Mouse (Mus musculus) cerebellum, postnatal 4 days (tissue): Measurements from ENCODE around the gene Slc16a11.

ENCODE experiments used
- DNase-seq, 2 experiments: peaks; one replicate each; pipeline ENCODE4 v3.0.0; 2022; ENCODE audit warnings: low spot score in 2 of 2, mixed read lengths in 1 of 2

Slc16a11 gene

DNA sequence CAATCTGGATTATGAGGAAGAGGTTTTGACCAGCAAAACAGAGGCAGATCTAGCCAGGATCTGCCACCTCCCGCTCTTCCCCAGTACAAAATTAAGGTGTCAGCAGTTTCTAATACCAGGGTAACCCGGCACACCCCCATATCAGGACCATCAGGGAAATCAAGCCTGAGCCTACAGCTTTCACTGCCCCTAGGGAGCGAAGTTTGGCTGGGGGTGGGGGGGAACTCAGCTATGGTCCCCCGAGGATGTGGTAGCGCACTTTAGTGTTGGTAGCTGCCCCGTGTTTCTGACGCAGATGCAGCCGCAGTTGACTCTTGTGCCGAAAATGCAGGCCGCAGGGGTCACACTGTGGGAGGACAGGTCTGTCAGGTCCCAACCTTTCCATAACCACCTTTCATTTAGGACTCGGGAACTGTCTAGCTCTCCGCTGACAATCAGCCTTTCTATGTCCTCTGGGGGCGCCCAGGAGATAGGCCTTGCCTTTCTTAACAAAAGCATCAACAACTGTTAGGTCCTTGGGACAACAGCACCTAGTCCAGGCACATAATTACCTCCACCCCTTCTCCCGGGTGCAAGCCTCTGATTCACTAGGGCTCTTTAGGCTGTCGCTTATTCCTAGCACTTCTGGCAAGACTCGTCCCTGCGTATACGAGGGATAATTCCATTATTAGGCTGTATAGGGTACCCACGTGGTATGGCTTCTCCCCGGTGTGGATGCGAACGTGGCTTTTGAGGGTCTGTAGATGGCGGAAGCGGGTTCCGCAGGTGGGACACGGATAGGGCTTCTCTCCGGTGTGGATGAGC is 13.4 kb downstream of the Slc16a11 start:
- DNase-seq = no peak

DNA sequence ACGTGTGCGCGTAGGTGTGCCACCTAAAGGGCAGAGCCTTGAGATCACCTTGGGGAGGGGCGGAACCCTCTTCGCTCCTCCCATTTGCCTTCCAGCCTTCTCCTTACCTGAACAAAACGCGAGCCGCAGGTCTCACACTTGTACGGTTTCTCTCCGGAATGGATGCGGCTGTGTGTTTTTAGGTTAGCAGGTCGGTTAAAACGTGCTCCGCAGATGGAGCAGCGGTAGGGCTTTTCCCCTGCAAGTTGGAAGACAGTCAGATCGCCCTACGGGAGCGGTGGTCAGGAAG is 14.0 kb downstream of the Slc16a11 start:
- DNase-seq = peak in 1 of 2 experiments; percentile 17

DNA sequence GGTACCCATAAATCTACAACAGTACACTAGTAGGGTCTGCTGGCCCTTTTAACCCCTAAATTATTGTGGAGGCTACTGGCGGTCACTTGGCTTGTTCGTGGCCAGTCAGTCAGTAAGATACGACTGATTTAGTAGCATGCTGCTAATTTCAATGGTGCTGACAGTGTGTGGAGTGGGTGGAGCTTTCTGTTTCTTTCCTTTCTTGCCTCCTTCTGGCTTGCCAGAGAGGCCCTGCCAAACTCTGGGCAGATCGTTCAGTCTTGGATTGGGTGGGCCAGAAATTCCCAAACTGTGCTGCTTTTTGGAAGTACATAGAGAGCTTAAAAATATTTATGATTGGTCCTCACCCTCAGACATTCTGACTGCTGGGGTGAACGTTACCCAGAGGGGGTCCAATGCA is 14.6 kb downstream of the Slc16a11 start:
- DNase-seq = no peak

DNA sequence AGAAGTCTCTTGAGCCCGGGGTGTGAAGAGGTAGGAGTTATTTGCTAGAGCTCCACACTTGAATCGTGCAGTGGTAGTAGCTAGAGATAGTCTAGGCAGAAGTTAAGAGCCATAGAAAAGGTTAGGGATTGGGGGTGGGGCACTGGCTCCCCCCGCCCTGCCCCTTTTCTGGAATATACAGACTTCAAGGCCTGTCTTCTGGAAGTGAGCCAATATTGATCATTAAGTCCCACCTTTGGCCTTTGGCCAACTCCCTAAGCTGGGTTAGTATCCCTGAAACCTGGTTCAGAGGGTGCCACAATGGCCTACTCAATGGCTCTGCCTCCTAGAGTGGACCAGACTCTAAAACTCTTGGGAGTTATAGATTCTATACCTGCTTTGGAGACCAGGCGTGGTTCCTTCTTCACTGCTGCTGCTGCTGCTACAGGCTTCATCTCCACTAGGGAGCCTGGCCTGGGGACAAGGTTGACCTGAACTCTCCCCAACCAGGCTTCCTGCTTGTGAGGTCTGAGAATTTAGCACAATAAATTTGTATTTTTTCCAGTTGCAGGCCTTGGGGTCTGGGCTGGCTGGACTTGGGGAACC is 15.2 kb downstream of the Slc16a11 start:
- peak in 1 of 2 experiments; percentile 12 for DNase-seq

DNA sequence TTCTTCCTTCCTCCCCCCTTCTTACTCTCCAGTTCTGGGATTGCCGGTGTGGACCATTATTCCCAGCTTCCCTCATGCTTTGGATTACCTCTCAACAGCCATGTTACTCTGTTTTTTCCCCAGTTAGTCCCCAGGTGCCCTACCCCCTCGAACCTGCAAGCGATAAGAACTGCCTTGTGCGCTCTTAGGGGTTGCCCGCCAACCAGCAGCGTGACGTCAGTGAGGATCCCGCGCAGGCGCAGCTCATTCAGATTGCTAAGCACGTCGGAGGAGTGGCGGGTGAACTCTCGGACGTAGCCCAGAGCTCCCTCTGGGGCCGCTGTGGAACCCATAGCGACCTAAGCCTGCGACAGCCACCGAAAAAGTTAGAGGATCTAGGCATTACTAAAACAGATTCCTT is 16.3 kb downstream of the Slc16a11 start:
- peak; percentile 62 to 78 for DNase-seq

DNA sequence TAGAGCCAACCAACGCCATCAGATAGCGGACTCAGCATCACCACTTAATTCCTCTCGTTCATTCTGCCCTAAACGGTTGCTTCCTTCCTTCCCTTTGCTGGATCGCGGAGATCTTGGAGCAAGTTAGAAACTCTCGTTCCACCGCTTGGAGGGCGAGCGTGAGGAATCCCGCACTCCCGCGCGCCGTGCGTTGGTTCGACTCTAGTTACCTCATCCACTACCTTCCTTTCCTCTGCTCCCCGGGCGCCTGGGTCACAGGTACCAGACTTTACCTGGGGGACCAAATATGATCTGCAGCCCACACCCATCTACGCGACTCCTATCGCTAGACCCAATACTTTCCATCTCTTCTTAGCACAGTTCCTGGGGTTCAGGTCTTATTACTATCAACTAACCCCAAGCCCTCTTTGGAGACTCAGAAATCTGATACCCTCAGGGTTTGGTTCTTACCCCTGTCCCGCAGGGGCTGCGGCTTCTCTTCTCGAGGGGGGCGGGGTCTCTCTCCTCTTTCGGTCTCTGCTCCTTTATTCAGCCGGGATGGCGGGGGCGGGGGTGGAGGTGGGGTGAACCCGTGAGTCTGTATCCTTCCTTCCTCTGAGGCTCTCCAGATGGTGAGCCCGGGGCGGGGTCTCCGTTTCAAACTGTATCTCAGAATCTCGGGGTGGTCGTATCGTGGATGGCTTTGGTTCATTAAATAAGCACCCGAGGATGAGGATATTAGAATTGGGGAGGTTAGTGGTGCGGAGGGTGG is 16.9 kb downstream of the Slc16a11 start, which contains the start of gene Bcl6b:
Gene Bcl6b (minus strand): TSS at position 539 of the 751 bp plus-strand sequence.
- DNase-seq = peak in 1 of 2 experiments; percentile 8

DNA sequence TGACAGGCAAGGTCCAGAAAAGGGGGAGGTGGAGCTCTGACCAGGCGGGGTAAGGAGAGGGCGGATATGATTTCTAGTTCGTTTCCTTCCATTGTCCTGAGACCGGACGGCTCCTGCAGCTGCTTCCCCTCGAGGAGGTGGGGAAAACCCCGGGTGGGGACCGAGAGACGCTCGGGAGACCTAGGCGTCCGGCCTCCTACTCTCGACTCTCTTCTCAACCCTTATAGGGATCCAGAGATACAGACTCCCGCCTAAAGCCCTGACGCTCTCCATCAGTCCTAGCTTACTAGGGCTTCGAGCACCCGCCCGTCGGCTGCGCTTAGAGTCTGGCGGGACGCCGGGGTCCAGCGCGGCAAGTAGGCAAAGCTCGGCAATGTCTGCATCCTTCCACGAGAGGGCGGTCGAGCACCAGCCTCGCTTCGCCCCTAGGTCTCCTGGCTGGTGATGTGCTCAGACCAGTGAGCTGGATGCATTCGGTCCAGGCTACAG is 17.7 kb downstream of the Slc16a11 start:
- DNase-seq = peak; percentile 72 to 91

DNA sequence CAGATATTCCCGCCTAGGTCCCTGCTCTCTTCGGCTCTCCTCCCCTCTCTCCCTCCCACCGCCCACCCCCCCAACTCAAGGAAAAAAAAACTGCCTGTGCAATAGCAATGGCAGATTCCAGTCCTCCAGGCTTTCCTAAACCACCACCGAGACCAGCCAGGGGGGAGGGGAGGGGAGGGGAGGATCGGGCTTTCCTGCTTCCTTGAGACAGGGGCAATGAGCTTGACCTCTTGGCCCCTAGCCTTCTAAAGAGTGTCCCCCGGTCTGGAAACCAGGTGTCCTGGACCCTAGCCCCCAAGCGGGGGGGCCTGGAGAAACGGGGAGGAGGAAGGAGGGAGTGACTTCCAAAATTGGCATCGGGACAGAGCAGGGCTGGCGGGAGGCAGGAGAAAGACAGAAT is 20.0 kb downstream of the Slc16a11 start:
- DNase-seq = peak in 1 of 2 experiments; percentile 64

DNA sequence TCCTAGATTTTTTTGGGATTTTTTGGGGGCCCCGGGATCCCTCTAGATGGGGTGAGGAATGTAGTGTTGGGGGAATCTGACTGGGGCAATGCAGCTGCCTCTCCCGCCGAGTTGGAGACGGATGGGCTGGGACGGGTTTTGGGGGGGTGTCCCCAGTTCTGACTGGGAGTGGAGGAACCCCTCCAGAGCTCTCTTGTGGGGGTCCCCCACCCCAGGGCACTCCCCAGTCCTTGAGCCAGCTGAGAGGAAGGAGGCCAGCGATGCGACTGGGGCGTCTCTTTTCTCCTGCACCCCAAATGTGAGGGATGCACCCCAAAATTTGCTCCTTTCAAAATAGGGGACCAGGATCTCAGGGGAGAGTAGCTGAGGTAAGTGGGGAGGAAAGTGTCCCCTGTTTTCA is 20.5 kb downstream of the Slc16a11 start:
- peak; percentile 21 to 36 for DNase-seq

DNA sequence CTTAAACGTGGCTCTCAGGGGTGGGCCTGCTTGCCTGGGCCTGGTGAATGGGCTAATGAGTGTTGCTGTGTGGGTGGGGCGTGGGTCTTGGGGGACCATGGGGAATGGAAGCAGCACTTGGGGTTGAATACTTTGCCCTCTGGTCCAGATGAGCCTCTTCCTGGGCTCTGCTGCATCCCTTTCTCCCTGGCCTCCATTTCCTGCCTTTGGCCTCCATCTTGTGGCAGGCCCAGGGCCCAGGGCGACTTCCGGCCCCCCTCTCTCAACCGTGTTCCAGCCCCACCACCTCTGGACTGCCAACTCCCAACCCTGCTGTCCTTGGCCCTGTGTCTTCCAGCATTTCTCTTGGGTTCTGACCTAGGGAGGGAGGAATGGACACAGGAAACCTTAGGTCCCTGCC is 21.5 kb downstream of the Slc16a11 start:
- DNase-seq = peak in 1 of 2 experiments; percentile 14

DNA sequence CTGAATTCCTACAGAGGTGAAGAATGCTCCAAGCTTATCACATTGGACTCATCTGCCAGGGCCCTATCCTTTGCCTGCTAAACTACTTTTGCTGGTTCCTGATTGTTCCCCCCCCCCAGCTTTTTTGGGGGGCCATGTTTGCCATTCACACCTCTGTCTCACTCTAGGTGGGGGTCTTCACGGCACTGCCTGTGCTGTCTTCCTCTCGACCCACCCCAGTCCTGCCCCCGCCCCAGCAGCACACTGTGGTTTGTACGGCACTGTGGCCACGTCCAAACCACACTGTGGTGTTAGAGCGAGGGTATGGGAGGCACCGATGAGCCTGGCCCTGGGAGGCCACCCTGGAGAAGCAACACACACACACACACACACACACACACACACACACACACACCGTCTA is 21.9 kb downstream of the Slc16a11 start:
- DNase-seq = no peak

DNA sequence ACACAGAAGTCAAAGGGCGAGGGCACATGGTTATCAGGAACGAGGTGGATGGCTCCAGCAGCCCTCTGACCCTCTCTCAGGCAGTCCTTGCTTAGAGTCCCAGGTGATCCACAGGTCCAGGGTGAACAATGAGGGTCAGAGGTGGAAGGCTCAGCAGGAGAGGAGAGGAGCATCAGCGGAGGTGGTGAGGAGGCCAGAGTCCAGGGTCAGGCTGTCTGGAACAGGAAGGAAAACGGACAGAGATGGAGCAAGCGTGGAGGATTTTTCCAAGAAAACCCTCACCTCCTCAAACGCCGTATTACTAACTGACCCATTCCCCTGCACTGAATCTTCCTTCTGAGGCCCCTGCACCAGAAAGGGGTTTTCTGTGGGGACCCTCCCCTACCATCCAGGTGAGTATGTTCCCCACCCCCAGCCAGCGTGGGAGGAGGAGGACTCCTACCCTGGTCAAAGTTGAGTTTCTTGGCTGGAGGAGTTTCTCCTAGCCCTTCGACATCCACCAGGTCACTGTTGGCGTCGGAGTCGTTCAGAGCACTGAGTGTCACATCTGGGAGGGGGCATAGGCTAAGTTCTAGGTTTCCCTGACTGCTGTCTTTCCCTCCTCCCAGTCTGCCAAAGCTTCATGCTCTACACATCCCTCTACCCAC is 22.8 kb downstream of the Slc16a11 start:
- no peak for DNase-seq

DNA sequence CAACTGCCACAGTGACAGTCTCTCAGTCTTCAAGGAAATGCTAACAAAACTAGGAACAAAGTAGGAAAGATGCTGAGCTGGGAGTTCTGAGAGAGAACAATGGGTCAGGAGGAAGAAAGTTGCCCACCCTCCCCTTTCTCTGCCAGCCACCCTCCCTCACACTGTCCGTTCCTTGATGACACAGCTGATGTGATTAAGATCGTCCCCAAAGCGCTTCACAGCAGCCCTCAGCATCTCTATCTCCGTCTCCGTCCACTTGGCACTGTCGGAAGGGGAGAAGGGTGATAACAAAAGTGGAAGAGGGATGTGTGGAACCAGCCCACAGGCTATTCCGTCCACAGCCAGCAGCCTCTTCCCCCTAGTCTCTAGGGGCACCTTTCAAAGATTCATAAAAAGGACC is 24.2 kb downstream of the Slc16a11 start:
- DNase-seq = no peak

DNA sequence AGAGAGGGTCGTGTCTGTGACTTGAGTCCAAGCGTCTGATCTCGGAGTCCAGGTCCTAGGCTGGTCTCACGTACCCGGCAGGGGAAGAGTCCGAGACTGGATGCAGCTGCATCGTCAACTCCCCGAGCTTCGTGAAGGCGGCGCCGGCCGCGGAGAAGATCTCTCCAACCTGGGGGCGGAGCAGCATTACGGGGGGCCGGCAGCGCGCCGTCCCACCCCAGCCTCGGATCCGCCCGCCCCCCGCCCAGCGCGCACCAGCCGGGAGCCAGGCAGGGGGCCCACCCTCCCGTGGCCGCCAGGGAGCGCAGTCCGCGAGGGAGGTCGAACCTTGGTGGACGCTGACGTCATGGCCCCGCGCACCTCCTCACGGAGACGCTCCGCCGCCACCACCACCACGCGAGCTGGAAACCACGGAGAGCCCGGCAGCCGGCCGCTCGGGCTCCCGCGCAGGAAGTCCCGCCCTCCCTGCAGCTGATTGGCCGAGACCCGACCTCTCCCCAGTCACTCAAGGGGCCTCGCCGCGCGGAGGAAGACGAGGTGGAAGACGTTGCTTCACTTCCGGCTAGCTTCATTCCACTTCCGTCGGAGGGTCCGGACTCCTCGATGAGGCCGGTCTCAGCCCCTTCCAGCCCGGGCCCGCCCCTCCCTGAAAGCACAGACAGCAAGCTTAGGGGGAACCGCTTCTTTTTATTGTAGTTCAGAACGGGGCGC is 25.1 kb downstream of the Slc16a11 start, which contains the start of gene 0610010K14Rik:
Gene 0610010K14Rik (minus strand): TSS at position 458 of the 711 bp plus-strand sequence.
- peak; percentile 97 to 99 for DNase-seq

DNA sequence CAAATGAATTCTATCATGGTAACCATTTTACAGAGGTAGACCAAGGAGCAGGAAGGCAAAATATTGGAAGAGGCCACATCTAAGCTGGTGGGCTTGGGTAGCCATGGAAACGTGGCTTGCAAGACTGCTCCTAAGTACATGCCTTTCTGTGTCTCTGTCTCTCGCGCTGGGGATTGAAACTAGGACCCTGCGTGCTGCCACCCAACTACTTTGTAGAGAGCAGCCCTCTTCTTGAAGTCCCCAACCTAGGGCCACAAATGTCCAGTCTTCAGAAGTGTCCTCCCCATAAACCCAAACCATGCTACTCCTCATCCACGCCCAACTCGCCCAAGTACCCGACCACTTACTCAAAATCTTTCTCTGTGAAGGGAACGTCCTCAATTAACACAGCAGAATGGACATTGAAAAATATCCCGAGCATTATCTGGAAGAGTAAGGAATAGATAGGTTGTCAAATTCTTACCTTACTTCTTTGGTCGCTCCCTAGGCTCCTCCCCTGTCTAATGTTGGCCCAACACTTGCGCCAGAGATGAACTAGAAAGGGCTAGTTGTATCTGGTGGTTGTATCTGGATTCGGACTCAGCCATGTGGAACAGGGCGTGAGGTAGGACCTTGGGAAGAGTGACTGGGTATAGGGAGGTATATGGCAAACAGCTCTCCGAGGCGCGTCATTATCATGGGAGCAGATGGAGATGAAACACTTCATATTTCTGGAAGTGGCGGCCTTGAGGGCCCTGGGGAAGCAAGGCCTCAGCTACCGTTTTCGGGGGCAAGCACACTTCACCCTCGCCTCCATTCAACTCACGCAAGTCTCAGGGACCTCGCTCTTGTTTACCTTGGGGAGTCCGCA is 26.3 kb downstream of the Slc16a11 start:
- no peak for DNase-seq

DNA sequence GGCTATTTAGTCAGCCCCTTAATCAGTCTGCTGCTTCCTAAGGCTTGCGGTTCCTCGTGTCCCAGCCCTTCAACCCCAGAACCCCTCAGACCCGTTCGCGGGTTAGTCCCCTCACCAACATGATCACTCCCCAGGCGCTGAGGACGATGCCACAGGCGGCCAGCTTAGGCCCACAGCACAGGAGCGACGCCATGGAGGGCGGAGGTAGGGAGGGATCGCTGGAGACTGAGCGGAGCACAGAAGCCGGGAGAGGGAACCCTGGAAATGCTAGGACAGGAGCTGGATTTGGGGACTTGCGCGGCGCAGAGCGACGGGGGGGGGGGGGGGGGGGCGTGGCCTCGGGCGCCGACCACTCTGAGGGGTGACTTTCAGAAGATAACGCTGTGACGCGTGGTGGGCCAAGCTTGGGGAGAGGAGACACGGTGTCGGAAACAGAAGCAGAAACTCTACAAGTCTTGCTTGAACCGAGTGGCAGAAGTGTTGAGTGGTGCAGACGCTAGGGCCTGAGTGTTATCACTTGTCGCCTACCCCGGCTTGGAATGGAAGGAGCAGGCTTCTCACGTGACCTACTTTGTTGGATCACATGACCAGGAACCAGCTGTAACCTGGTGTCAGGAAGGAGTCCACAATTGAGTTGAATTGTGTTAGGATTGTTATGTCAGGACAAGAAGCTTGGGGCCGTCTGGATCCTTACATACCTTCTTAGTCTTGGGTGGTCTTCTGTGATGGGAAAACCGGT is 27.2 kb downstream of the Slc16a11 start, which contains the start of the genes Gm21988 and Rnasek:
Gene Gm21988 (minus strand): TSS at position 290 of the 739 bp plus-strand sequence.
Gene Rnasek (minus strand): TSS at position 302 of the 739 bp plus-strand sequence.
- peak in 1 of 2 experiments; percentile 73 for DNase-seq

DNA sequence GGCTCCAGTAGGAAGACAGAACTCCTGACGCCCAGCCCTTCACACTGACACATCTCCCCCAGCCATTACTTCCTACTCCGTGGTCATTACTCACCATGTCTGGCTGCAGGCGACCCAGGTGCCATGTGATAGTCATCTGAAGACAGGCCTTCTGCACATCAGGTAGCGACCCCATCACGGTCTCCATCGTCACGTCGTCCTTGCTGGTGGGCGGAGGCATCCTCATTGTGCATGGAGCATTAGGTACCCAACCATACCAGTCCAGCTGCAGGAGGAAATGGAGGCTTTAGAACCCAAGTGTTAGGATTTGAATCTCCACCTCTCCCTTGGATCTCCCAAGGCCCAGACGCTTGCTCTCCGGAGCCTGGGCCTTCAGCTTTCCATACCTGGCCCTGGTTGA is 30.0 kb downstream of the Slc16a11 start:
- DNase-seq = no peak

DNA sequence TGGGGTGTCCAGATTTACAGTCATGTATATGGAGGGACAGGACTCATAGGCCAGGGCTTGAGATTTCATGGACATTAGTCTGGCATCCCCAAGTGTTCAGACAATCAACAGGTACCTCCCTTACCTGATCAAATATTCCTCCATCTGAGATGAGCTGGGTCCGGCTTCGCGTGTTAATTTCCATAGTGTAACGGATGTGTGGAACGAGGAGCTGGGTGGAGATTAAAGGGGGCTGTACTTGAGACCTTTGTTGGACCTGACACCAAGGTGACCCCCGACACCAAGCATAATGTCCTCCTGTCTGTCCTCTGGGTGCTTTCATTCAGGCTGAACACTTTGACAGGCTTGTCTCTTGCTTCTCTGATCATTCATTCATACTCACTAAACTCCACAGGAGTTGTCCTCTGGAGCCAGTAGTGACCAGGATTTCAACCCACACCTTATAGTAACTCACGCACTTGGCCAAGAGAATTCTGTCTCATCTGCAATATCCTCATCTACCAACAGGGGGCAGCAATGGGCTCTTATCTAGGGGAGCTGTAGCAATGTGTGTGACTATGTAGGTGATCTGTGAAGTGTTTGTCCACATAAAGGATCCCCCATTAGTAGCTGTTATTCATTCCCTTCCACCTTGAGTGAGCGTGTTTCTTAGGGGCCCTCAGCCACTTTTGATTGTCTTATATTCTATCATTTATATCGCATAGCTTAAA is 34.7 kb downstream of the Slc16a11 start:
- peak in 1 of 2 experiments; percentile 72 for DNase-seq

DNA sequence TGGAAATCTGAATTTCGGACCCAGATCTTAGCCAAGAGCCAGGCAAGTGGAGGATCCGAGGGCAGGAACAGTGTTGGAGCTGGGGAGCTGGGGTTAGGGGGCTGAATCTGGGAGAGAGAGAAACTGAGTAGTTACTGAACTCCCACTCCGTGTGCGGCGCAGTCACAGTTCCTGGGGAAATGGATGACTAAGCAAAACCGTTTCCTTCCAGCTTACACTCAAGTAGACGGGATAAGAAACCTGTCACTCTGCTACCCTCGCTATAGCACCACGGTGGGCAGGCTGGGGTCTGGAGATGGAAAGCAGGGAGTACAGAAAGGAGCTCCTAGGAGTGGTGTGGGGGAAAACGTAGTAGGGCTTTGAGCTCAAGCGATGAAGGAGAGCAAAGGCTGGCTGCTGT is 37.6 kb downstream of the Slc16a11 start:
- DNase-seq = no peak
